Mouse (Mus musculus): ENCODE data around the gene 9930111J21Rik1.
"Not testable (repeated sequence)": the region's sequence is repeated elsewhere in the genome, so short reads cannot be mapped to it uniquely, and the experiment has no call there.

Gene 9930111J21Rik1

GRCm38 (mm10) chr11:48908459-48908858 is 70.7 kb downstream of the 9930111J21Rik1 start:
- DNase-seq, result no peak

GRCm38 (mm10) chr11:48902021-48902420 is 77.2 kb downstream of the 9930111J21Rik1 start, which contains the start of gene Gm5431:
Gene Gm5431, minus strand, starts transcription at chr11:48902214.
- no peak for DNase-seq

- not testable (repeated sequence) for DNase-seq
Observed at GRCm38 (mm10) chr11:48901567-48901930, 77.6 kb downstream of the 9930111J21Rik1 start.

- DNase-seq, result not testable (repeated sequence)
Observed at GRCm38 (mm10) chr11:48900654-48901566, 78.3 kb downstream of the 9930111J21Rik1 start.

- DNase-seq, result no peak
Observed at GRCm38 (mm10) chr11:48898812-48899431, 80.3 kb downstream of the 9930111J21Rik1 start.

Measured in kidney, adult 18-20 months (tissue).